Mouse (Mus musculus) skeletal muscle tissue, adult 2 months (tissue): Measurements from ENCODE around the gene Ccdc86.

ENCODE experiments used
- DNase-seq: peaks from one replicate; pipeline ENCODE4 v3.0.0-alpha.2; 2012; ENCODE audit warnings: low read depth, low spot score

The Ccdc86 gene

GRCm38 (mm10) chr19:10949558-10949957 is 492 bp upstream of the Ccdc86 start:
- no peak for DNase-seq

GRCm38 (mm10) chr19:10948416-10948815 is 650 bp downstream of the Ccdc86 start:
- DNase-seq: no peak

GRCm38 (mm10) chr19:10947219-10947618 is 1.8 kb downstream of the Ccdc86 start:
- DNase-seq: no peak

GRCm38 (mm10) chr19:10946506-10946905 is 2.6 kb downstream of the Ccdc86 start:
- DNase-seq: no peak

GRCm38 (mm10) chr19:10943955-10944354 is 5.1 kb downstream of the Ccdc86 start:
- DNase-seq: no peak

- no peak for DNase-seq
Observed at GRCm38 (mm10) chr19:10940801-10941457, 8.1 kb downstream of the Ccdc86 start.

GRCm38 (mm10) chr19:10940097-10940800 is 8.8 kb downstream of the Ccdc86 start:
- no peak for DNase-seq

- DNase-seq: no peak
Observed at GRCm38 (mm10) chr19:10938771-10939170, 10.3 kb downstream of the Ccdc86 start.

GRCm38 (mm10) chr19:10937110-10937563 is 11.9 kb downstream of the Ccdc86 start, which contains the start of gene Ptgdr2:
TSS of gene Ptgdr2 (plus strand) at chr19:10937160.
- no peak for DNase-seq

- no peak for DNase-seq
Observed at GRCm38 (mm10) chr19:10936077-10936476, 13.0 kb downstream of the Ccdc86 start.

GRCm38 (mm10) chr19:10935029-10935428 is 14.0 kb downstream of the Ccdc86 start:
- no peak for DNase-seq

GRCm38 (mm10) chr19:10930641-10931040 is 18.4 kb downstream of the Ccdc86 start:
- DNase-seq: no peak

- no peak for DNase-seq
Observed at GRCm38 (mm10) chr19:10926666-10927065, 22.4 kb downstream of the Ccdc86 start.

- no peak for DNase-seq
Observed at GRCm38 (mm10) chr19:10926123-10926621, 22.9 kb downstream of the Ccdc86 start.

GRCm38 (mm10) chr19:10924220-10924619 is 24.8 kb downstream of the Ccdc86 start:
- no peak for DNase-seq

GRCm38 (mm10) chr19:10921058-10921457 is 28.0 kb downstream of the Ccdc86 start:
- no peak for DNase-seq

GRCm38 (mm10) chr19:10920532-10920931 is 28.5 kb downstream of the Ccdc86 start, which contains the start of gene Zp1:
TSS of gene Zp1 (minus strand) at chr19:10920632.
- DNase-seq: no peak

GRCm38 (mm10) chr19:10918321-10918991 is 30.6 kb downstream of the Ccdc86 start:
- DNase-seq: no peak

- no peak for DNase-seq
Observed at GRCm38 (mm10) chr19:10916506-10916905, 32.6 kb downstream of the Ccdc86 start.

GRCm38 (mm10) chr19:10914870-10915269 is 34.2 kb downstream of the Ccdc86 start:
- DNase-seq: no peak

GRCm38 (mm10) chr19:10914291-10914690 is 34.8 kb downstream of the Ccdc86 start:
- peak; percentile 40 for DNase-seq

GRCm38 (mm10) chr19:10909087-10909721 is 39.9 kb downstream of the Ccdc86 start:
- no peak for DNase-seq
